Mouse (Mus musculus) CD4-positive, CD25-positive, alpha-beta regulatory T cell, adult 4 months (primary cell): ENCODE measurements at regions not wholly inside any gene's neighbourhood (a gene's known extent, or its start where the extent isn't known, plus 50 kb on each side); places are given as distances from the start of the nearest gene placed in this dataset.

ENCODE experiments used
- ATAC-seq: one replicate; pipeline ENCODE4 v1.8.0; 2017

DNA sequence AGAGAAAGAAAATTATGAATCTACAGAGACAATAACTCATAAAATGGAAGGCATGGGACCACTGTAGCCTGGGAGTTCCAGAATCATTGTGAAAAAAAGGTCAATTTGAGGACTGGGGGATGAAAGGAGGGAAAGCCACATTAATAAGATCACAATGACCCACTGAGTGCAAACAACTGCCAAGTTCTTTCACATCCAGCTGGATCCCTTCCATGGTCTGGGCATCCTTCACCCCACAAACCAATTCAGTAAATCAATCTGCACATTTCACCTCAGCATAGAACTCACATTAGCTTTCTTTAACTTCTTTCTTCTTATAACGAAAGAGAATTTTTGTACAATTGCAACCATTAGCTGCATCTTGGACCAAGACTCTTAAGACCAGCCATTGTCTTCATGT lies 169.4 kb downstream of the Gm19410 start:
- no peak for ATAC-seq

DNA sequence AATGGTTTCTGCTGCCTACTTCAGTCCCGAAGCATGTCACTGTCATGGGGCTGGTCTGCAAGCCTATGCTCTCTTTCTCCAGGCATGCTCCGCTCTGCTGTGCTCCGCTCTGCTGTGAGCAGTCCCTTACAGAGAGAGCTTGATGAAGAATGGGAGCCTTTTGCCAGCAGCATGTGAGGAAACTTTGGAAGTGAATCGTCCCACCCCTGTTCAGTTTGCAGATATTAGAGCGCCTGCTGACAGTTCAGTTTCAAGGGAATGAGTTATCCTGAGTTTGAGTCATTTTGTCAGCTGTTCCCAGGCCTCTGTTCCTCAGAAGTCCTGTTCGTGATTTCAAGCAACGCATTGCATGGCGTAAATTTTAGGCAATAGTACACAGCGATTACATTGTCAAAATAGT lies 173.6 kb downstream of the Gm19410 start:
- no peak for ATAC-seq

DNA sequence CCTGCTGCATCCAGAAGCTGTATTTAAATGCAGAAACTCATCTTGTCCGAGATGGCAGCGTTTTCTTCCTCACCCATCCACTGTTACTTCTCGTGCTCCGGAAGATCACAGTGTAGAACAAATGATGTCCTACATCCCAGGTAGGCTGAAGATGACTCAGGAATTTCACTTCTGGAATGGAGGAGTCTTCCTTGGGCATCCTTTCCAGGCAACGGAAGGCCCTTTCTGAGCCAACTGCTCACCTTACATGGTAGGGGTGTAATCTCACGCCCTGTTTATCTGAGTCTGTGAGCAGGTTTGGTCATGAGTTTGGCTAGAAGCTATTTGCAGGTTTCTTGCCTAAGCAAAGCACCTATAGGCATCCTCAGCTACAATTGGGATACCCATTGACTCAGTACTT lies 176.9 kb downstream of the Gm19410 start:
- no peak for ATAC-seq

DNA sequence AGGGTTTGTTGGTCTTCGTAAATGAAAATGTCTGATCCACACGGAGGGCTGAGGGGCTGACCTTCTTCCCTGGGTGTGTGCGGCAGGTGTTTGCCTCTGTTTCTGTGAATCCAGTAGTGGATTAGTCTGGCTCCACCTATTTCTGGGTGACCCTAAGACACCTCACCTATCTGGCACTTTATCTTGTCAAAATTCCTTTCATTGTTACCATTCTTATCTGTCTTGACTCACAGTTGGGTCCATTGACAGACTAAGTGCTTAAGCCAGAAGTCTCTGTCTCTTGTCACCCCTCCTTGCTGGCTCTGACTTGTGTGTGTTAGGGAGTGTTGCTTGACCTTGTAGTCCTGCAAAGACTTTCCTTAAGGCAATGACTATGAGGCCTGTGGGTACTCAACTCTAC lies 178.1 kb downstream of the Gm19410 start:
- ATAC-seq = no peak

DNA sequence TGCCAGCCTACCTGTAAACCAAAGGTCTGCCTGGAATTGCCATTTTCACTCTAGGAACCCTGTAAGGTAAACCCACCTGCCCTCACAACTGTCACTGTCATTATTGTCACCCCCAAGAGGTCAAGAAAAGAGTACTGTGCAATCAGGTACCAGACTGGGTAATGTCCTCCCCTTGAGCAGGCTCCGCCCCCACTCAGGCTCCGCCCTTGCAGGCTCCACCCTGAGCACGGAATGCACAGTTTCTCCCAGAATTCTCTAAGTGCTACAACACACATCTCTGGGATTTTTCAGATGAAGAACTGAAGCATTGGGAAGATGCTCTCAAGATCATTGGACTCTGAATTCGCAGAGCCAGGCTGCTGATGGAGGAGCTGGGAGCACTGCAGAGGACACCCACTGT lies 178.9 kb downstream of the Gm19410 start:
- ATAC-seq = no peak

DNA sequence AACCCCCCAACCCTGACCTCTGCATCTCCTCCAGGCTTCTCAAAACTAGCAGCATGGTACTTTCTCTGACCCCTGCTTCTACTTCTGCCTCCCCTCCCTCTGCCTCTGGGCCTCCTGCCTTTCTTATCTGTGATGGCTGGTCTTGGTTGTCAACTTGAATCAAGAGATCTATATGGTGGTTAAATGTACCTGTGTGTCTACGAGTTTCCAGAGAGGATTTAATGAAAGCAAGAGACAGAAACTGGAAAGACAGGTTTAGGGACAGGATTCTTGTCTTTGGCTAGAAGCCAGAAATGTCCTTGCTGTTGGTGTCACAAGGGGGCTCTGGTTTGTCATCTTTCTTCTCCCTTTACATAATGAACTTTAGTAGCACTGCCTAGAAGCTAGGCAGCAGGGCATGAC lies 180.9 kb downstream of the Gm19410 start:
- ATAC-seq = no peak

DNA sequence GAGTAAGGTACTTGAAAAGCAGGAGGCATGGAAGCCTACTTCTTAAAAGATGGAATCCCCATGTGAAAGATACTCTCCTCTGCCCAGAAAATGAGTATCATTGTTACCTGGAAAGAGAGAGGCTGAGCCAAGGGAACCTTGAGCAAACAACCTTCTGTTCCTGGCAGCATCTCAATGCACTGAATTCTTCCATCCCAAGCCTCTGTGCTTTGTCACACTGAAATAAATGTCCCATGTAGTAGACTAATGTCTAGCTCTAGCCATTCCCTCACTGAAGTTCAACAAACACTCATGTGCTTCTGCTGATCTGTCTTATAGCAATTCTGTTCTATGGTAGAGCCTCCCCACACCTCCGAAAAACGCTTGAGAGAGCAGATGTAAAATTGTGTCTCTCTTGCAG lies 182.6 kb downstream of the Gm19410 start:
- ATAC-seq = no peak

DNA sequence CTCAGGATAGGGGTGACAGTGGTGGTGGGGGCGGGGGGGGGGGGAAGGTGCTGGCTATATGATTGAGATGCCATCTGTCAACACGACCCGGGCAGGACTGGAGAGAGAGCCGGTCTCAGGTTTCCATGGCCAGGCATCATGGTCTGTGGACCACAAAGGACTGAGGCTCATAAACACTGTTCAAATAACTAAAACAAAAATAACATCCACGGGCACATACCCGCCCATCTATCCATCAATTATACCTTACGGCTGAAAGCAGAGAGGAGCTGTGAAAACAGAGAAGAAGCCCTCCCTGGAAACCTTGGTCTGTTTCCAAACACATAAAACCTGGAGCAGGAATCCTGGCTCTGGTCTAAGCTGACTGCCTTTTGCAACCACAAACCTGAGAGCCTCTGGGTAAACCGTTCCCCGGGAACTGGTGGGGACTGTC lies 183.2 kb downstream of the Gm19410 start:
- ATAC-seq = no peak

DNA sequence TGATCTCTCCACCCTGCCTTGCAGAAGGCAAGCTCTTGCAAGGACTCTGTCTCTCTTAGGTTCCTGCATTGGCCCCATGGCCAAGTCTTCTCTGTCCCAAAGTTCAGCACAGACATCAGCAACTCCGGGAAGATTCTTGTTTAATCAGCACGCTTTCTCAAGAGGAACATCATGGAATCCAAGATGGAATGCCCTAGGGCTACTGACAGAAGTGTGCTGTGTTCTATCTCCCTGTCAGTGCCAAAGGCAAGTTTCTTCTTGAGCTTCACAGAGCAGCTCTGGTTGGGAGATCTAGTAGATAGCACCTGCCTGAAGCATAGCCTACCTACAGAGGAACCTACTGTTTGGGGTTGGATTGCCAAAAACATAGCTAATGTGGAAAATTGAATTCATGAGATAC lies 189.9 kb downstream of the Gm19410 start:
- no peak for ATAC-seq

DNA sequence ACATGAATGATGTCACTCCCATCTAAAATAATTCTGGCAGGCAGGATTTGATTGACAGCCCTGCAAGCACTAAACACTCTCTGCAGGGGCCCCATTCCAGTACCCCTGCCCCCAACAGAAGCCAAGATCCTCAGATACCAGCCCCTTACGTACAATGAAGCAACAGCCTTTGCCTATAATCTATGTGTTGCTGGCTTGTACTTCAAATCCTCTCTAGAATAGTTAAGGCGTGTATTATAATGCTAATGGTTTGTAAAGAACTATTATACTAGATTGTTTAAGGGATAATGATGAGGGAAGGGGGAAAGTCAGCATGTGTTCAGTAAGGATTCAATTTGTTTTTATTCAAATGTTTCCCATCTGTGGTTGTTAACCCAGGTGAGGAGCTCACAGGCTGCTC lies 190.7 kb downstream of the Gm19410 start:
- ATAC-seq = no peak

DNA sequence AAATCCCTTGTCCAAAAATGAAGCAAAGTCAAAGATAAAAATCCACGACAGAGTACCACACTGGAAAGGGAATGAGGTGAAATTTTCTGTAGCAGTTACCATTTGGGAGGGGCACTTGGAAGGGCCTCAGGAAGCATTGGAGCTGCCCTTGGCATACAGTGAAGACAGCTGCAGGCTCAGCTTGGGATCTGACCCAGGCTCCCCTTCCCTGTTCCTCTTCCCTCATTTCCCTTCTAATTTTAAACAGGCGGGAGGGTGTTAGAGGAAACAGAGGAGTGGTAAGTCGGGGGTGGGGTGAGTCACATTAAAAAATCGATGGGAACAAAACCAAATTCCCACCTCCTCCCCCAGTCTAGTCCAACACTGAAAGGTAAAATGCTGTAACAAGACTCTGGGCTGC lies 193.6 kb downstream of the Gm19410 start:
- ATAC-seq = no peak

DNA sequence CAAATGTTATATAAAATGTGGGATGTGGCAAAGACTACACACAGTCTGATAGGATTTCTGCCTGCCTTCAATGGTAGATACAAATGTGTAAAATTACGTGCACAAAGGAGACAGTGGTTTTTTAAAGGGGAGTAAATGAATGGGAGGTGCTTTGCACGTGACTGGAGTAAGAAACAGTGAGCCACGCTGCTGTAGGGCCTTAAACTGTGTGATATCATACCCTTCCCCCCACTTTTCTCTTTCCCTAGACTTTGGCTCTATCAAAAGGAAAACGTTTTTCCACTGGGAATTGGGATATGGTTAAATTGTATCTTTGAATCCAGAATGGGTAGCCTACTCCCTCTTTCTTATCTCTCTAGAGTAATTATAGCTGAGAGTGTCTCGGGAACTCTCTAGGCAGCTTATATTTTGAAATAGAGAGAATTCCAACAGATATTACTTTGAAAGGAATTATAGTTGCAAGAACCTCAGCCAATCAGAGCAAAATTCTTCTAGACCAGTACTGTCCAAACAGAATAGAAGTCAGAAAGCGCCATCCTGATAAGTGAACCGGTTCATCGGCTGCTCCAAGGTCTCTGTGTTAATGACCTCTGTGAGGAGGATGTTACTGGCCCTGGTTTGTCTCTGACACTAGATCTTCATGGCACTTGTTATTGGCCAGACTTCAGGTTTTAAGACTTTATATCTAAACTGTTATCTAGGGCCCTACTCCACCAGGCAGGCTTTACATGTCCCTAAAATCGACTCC lies 195.5 kb downstream of the Gm19410 start:
- no peak for ATAC-seq

DNA sequence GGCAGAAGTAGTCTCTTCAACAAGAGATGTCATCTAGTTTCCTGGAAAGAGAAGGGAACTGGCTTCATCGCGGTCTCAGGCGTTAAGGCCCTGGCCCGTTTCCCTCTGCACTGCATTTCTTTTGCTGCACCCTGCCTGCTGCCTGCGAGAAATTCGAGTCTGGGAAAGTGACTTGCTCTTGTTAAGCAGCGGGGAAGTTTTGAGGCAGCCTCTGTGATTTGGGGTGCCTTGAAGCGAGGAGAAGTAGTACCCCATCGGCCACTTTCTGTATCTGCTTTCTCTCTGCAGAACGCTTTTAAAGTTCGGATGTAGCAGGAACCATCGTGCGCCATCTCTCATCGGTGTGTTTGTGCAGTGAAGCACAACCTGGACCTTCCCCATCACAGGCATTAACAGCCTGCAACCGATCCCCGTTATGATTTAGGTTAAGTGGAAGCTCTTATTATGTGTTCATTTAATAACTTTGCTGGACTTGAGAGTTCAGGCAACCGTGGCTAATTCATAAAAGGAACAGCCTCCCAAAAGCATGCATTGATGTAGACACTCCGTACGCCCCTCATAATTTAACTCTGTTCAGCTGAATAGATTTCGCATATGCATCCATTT lies 196.1 kb downstream of the Gm19410 start:
- ATAC-seq = no peak

DNA sequence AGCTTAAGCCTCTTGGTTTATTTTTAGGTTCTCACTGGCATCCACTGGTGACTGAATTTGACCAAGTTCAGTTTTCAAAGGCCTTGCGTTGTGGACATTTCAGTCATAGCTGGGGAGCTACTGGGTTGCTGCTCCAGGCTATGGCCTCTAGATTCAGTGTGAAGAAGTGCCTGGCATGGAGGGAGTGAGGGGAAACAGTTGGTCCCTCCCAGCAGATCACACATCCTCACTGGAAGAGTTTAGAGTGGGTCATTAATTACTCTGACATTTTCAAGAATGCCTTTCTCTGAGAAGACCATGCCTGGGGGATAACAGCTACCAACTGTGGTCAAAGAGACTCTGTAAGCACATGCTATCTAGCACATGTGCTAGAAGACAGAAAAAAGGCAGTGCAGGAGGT lies 199.3 kb downstream of the Gm19410 start:
- no peak for ATAC-seq

DNA sequence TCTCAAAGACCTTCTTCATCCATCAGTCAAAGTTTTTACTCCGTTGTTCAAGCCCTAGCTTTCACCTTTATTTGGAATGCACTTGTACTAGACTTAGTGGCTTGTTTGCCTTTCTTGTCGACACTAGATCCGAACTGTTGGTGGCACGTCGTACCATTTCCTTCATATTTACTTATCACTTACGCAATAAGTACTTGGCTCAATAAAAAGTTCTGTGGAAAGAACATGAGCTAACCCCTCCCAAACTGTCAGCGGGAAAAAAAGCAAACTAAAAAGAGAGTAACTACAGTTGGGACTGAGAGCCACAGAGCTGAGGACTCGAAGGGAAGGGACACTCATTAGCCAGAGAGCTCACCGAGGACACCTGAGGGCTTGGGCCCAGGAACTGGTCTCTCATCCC lies 202.8 kb downstream of the Gm19410 start:
- ATAC-seq = no peak

DNA sequence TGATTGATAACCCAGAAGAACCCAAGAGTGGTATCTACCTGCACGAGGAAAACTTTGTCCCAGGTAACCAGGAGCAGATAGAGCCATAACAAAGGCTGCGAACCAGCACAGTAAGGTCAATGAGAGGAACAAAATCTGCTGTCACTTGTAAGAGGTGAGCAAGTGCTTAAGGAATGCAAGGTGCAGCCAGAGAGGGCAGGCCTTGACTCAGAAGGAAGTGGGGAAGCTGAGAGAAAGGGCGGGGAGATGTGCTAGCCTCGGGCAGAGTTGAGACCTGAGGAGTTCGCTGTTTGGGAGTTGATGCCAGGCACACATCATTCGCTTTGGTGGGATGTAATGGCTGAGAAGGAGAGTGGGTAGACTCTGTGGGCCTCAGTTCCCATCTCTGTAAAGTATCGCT lies 205.5 kb downstream of the Gm19410 start:
- no peak for ATAC-seq

DNA sequence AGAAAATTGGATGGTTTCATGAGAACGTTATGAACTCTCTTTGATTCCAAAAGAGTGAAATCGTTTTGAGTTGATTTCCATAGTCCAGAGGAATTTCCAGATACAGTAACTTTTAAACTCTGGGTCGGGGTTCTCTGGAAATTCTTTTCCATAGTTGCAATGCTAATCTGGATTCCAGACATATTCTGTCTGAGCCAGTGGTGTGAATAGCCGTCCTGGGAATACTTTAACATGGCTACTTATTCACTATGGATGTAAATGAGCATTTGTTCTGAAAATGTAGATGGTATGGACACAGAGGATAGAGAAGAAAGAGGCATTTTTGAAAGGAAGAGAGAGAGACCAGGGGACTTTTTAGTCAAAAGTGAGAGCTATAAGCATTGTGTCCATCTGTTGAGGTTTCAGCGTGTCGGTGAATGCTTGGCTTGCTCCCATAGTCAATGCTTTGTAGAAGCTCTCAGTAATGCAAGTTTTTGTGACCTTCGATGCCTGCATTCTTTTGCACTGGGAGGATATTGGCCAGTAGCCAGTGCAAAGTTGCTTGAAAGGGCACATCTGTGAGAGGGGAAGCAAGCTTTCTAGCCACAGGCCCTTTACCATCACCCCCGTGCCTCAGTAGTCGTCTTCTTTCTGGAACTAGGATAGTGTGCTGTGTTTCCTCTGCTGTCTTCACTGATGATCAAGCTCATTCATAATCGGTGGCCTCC lies 208.9 kb downstream of the Gm19410 start:
- no peak for ATAC-seq

DNA sequence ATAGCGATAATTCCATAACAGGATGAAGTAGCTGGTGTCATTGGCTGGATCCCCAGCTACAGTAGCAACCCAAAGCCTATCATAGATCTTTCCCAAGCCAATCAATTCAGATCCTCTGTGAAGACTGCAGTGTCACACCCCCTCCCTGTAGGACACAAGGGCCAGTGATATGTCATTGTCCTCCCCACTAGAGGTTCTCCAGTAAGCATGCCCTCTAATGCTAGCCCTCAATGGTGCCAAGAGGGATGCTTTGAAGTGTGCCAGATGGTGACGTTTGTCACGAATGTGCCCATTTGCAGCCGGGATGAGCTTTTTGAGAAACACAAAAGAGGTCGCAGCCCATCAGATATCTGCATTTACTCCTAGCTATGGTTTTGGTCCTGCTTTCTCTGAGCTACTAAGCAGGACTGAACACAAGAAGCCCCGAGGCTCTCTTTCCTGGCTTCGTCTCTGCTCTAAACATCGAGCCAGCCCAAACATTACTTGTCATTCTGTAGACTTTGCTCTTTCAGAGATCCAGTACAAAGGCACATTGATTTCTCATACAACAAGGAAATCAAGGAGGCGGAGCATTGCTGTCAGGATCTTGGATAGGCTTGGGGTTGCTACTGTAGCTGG lies 214.2 kb downstream of the Gm19410 start:
- ATAC-seq = no peak

DNA sequence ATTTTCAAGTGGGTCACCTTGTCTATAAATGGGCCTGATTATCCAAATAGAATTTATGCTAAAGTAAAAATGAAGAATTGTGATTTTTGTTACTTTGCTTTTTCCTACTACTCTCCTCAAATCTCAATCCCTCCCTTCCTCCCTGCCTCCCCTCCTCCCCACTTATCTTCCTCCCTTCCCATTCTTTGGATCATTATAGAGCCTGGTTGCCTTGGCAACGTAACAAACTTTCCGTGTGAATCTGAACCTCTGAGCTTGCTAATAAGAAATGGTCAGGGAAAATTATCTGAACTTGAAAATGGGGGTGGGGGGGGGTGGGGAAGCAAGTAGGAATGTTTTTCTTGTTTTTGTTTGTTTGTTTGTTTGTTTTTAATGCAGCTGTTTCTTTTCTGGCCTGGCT lies 217.5 kb downstream of the Gm19410 start:
- no peak for ATAC-seq

DNA sequence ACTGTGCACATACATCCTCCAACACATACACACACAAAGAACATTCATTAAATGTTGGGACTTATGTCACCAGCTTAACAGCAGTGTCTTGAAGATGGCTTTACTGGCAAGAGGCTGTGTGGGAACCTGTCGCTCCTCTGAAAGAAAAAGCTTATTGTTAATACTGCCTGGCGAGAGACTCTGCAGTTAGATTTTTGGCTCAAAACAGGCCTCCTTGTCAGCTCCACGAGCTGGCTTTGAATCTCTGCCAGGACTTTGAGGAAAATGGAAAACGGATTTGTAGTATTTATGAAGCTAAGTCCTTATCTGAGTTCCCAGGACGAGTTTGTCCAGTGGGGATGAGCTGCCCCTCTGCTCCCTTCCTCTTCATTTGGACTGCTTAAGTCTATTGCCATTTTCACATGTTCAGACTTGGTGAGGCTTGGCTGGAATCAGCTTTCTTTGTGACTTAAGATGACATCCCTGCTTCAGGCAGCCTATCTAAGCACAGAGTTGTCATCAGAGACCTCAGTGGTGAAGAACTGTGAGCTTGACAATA lies 219.6 kb downstream of the Gm19410 start:
- ATAC-seq = no peak

DNA sequence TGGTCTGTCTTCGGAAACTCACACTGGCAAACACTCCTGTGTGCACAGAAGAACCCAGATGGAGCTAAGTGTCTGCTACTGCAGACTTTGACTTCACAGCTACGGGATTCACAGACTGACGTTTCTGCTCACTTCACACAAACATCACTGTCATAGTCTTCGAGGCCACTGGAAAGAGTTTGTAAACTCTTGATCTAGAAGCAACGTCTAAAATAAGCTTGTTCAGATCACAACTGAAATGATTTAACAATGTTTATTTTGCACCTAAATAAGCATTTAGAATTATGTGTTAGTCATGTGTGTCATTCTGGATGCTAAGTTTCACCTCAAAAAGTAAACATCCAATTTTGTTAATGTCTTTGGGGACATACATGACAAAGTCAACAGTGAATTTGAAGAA lies 221.7 kb downstream of the Gm19410 start:
- ATAC-seq = no peak

DNA sequence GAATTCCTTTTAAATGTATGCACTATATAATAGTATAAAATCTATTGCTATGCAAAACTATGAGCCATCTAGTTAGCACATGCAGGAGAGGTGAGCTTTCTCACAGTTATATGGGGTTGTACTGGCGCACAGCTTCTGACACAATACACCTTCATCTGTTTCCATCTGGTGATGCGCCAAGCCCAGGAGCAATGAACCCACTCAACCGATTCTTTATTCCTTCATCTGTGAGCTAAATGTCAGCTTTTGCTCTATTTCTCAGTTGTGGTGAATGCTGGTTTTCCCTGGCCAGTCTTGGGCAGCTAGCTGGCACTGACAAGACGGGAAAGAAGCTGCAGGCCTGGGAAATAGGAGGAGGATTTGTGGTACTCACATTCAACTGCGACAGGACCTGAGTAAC lies 225.4 kb downstream of the Gm19410 start:
- no peak for ATAC-seq

DNA sequence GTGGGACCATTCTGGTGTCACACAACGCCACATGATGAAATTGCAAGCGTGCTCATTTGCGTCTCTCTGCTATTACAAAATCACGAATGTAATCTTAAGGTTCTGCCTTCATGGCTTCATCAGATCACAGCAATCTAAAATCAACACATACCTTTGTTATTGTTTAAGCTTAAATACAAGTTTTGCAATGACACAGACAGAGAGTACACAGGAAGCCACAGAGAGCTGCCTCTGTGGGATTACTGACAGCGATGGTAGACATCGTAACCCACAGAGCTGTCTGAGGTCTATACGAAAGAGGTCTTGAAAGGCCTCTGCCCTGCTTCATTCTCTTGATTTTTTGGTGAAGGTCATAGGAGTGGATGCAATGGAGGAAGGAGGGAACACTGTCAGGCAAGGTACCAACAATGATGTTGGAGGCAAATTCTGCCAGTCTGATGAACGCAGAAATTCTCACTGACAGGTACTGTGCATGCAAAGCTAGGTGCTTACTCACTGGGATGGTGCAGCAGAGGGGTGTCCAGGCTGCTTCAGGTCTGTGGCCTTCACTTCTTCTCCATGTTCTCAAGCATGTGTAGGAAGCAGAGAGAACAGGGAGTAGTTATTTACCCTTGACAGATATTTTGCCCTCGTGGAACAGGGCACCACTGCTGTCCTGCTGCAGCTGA lies 226.5 kb downstream of the Gm19410 start:
- peak; percentile 82 for ATAC-seq
